Mouse (Mus musculus) ES-E14 (cell line): ENCODE data around the gene Abl1.

Experiments used
- HCFC1 ChIP-seq: IDR thresholded peaks from 2 replicates; pipeline ENCODE4 v1.6.1; 2012; ENCODE audit warnings: low read length, inconsistent platforms, borderline replicate concordance; ENCODE audit not compliant: insufficient read depth
- ZC3H11A ChIP-seq: IDR thresholded peaks from 2 replicates; pipeline ENCODE4 v1.6.1; 2012; ENCODE audit warnings: low read depth, mild to moderate bottlenecking, inconsistent platforms, low read length, borderline replicate concordance

DNA sequence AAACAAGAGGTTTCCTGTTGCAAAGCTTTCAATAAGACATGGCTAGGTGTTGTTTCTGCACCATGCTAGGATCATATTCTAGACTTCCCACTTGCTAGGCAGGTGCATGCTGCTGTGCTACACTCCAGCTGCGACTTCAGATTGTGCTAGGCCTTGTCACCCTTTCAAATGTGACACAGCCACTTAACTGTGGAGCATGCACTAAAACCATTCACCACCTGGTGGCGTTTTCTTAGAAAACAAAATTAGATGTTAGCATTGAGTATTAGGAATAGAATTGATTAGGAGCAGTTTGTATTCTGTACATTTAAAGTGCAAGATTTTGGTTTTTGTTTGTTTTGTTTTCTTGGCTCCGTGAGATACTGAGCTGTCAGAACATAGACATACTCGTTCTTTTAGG, 32.6 kb downstream of the Abl1 start:
- TF ChIP-seq HCFC1 (no peak), ZC3H11A (no peak)
